8 mouse cellular contexts compared by ENCODE assay signal in genomic region chr2:180791674-180792073, GRCm38 (mm10). TPM values are rescaled to one million over a fixed set of nuclear protein-coding genes. Genes with fewer than 3 reads are reported as not detected.
A peak's percentile ranks its signal among the peaks of the same experiment; 100 is the strongest.
DNase-seq lines count a peak whose midpoint lies in the region; ATAC-seq and TF ChIP-seq lines count a peak whose summit lies in the region.

No protein-coding gene starts in this region.

- H3K4me1 ChIP-seq in spleen, adult 2 months (ENCODE audit: control insufficient read depth, insufficient read depth, insufficient read length): no peaks in the 10 kb centered on the region
- peaks cover 8% of the 10 kb centered on the region; the same call in 1 of the 2 replicates for H3K4me1 ChIP-seq in hindbrain, postnatal 0 days (ENCODE audit: insufficient read depth, low read length)
- no peaks in the 10 kb centered on the region for H3K4me1 ChIP-seq in liver, embryonic 11.5 days (replicated peaks; ENCODE audit: control insufficient read depth, insufficient read depth, low read length)

- peak; percentile 66 for DNase-seq in cerebellum, adult 11 months
- peak; percentile 5 to 12 for DNase-seq in spleen, adult 2 months (ENCODE audit: low read depth in 1 of 2, low spot score in 2 of 2)
- DNase-seq in spleen, postnatal 36 days (ENCODE audit: low spot score in 2 of 2): no peak
- peak; percentile 87 to 90 for DNase-seq in cerebellum, postnatal 10 days
- peak; percentile 74 for DNase-seq in hindbrain, postnatal 0 days (ENCODE audit: low spot score)
- peak; percentile 36 for DNase-seq in liver, embryonic 11.5 days (ENCODE audit: low spot score)
- DNase-seq in right cerebral cortex, postnatal 14 days: peak; percentile 63

- no peak overlapping the region for H3K4me3 ChIP-seq in spleen, adult 2 months (ENCODE audit: extremely low read depth, insufficient read depth, insufficient read length)
- no peak overlapping the region for H3K4me3 ChIP-seq in hindbrain, postnatal 0 days (ENCODE audit: low read length)
- no peak overlapping the region for H3K4me3 ChIP-seq in liver, embryonic 11.5 days (ENCODE audit: low read depth, low read length)

- H3K27me3 ChIP-seq in spleen, adult 2 months (ENCODE audit: control insufficient read depth, insufficient read depth, low read length): no peaks in the 10 kb centered on the region; the same call in 1 of the 2 replicates
- no peaks in the 10 kb centered on the region for H3K27me3 ChIP-seq in hindbrain, postnatal 0 days (ENCODE audit: insufficient read depth, low read length)
- H3K27me3 ChIP-seq in liver, embryonic 11.5 days (replicated peaks; ENCODE audit: control insufficient read depth, insufficient read depth, low read length): peaks cover 10% of the 10 kb centered on the region

- no peaks in the 10 kb centered on the region for H3K36me3 ChIP-seq in spleen, adult 2 months (ENCODE audit: control insufficient read depth, insufficient read depth, low read length)
- H3K36me3 ChIP-seq in hindbrain, postnatal 0 days (ENCODE audit: insufficient read depth, low read length): no peaks in the 10 kb centered on the region
- H3K36me3 ChIP-seq in liver, embryonic 11.5 days (ENCODE audit: control insufficient read depth, insufficient read depth, low read length): no peaks in the 10 kb centered on the region

- WGBS in spleen, adult 2 months: 43% methylated on average over 4 of the region's 4 CpGs
- 45% methylated on average over 4 of the region's 4 CpGs for WGBS in hindbrain, postnatal 0 days
- 44% methylated on average over 4 of the region's 4 CpGs for WGBS in liver, embryonic 11.5 days

- H3K27ac ChIP-seq in spleen, adult 2 months (ENCODE audit: insufficient read depth, low read length): no peak overlapping the region
- no peak overlapping the region for H3K27ac ChIP-seq in hindbrain, postnatal 0 days
- no peak overlapping the region for H3K27ac ChIP-seq in liver, embryonic 11.5 days (ENCODE audit: low read depth, low read length)

- no peak for TF ChIP-seq POLR2A in spleen, adult 2 months (IDR thresholded peaks at IDR 0.05; ENCODE audit: low read depth, low read length)

- no peak for ATAC-seq in cerebellum, adult (ENCODE audit: insufficient number of reproducible peaks, low FRiP score, low TSS enrichment)
- ATAC-seq in hindbrain, postnatal 0 days: no peak
- no peak for ATAC-seq in liver, embryonic 11.5 days (replicated peaks; ENCODE audit: low FRiP score)

- H3K9me3 ChIP-seq in hindbrain, postnatal 0 days (ENCODE audit: low read length): no peaks in the 10 kb centered on the region
- no peaks in the 10 kb centered on the region for H3K9me3 ChIP-seq in liver, embryonic 11.5 days (ENCODE audit: control insufficient read depth, low read length)

- H3K4me2 ChIP-seq in hindbrain, postnatal 0 days (ENCODE audit: low read depth, low read length): no peak overlapping the region
- no peak overlapping the region for H3K4me2 ChIP-seq in liver, embryonic 11.5 days

- no peak overlapping the region for H3K9ac ChIP-seq in hindbrain, postnatal 0 days (replicated peaks; ENCODE audit: low read length)
- H3K9ac ChIP-seq in liver, embryonic 11.5 days (ENCODE audit: low read depth, low read length): no peak overlapping the region

- peak; percentile 52; the same call in 1 of the 2 replicates for TF ChIP-seq CTCF in spleen, adult 2 months (IDR thresholded peaks at IDR 0.05; ENCODE audit: extremely low read depth, insufficient read depth, insufficient read length, insufficient replicate concordance)
- TF ChIP-seq CTCF in hindbrain, postnatal 0 days (IDR thresholded peaks at IDR 0.05; ENCODE audit: low read depth): peak; percentile 93

RNA-seq across cellular contexts. Expression of gene Bhlhe23, which starts 15.0 kb away (rescaled TPM):
- not detected in 2 replicates for polyA plus RNA-seq in spleen, adult 2 months (2012; rRNA removed)
- 0.72 and 0.73 TPM in 2 replicates for total RNA-seq in hindbrain, postnatal 0 days (2014; rRNA removed)
- polyA plus RNA-seq in hindbrain, postnatal 0 days (2015; fragmentation: Nextera tagmentation; extraction: Ambion mirVana): 0.23 and 0.49 TPM in 2 replicates
- not detected in 2 replicates for polyA plus RNA-seq in liver, embryonic 11.5 days (2014; fragmentation: Nextera tagmentation; extraction: Ambion mirVana)

Comparison
In these comparisons a context has a peak if more than half of its experiments do, and no peak if none do; other contexts are left out.
1. DNase-seq: peak in cerebellum, adult 11 months (single experiment), spleen, adult 2 months (2 of 2), cerebellum, postnatal 10 days (2 of 2), hindbrain, postnatal 0 days (single experiment), liver, embryonic 11.5 days (single experiment) and right cerebral cortex, postnatal 14 days (single experiment); none in spleen, postnatal 36 days (0 of 2).